24 mouse cellular contexts compared by ENCODE assay signal in the genomic region with DNA sequence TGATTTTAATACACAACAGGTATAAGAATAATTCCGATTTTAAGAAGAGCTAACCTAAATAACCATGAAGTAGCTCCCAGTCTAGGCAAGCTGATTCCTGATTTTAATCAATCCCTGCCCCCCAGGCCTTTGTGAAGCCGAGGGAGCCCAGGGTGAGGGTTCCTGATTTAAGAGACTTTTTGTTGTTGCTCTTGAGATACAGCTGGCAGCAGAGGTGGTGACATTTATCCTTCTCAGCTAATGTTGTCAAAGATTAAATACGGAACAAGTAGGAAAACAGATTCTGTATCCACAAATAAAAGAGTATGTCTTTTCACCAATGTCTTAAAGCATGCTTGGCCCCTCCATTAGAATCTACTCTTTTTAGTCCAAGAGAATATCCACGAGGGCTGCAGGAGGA. TPM values are rescaled to one million over a fixed set of nuclear protein-coding genes. Genes with fewer than 3 reads are reported as not detected.
DNase-seq lines count a peak whose midpoint lies in the region; ATAC-seq and TF ChIP-seq lines count a peak whose summit lies in the region.
"Had no signal": no experiment of that assay in that cellular context is flagged by ENCODE, and none has a peak within 500 bp of the region (broad histone marks: within the 10 kb centered on the region; RNA-seq: fewer than 3 reads in every experiment).

No protein-coding gene starts in this region.

- H3K36me3 ChIP-seq in neural tube, embryonic 13.5 days, result no peaks in the 10 kb centered on the region
- H3K36me3 ChIP-seq: embryonic facial prominence, embryonic 12.5 days; embryonic facial prominence, embryonic 15.5 days; heart, embryonic 12.5 days; heart, embryonic 15.5 days had no signal

- 40% methylated on average over 4 of the region's 4 CpGs for WGBS in neural tube, embryonic 13.5 days

- H3K9me3 ChIP-seq in neural tube, embryonic 13.5 days, result no peaks in the 10 kb centered on the region
- H3K9me3 ChIP-seq: embryonic facial prominence, embryonic 12.5 days; embryonic facial prominence, embryonic 15.5 days; heart, embryonic 12.5 days; heart, embryonic 15.5 days had no signal

- peak overlapping the region; percentile 52; the same call in 1 of the 2 replicates for H3K27ac ChIP-seq in layer of hippocampus, adult 2 months
- H3K27ac ChIP-seq in neural tube, embryonic 13.5 days (replicated peaks), result peak overlapping the region; percentile 23; the same call in 1 of the 2 replicates
- H3K27ac ChIP-seq: embryonic facial prominence, embryonic 12.5 days; embryonic facial prominence, embryonic 15.5 days; gastrocnemius, adult 2 months; heart, embryonic 15.5 days had no signal

- intact Hi-C loops in heart, postnatal 10 days (cut with DNase I), result no loop called here

- no peak overlapping the region for H3K9ac ChIP-seq in neural tube, embryonic 13.5 days
- H3K9ac ChIP-seq: embryonic facial prominence, embryonic 12.5 days; embryonic facial prominence, embryonic 15.5 days; forebrain, postnatal 0 days; heart, embryonic 12.5 days; heart, embryonic 15.5 days had no signal

- no peaks in the 10 kb centered on the region for H3K27me3 ChIP-seq in neural tube, embryonic 13.5 days
- H3K27me3 ChIP-seq: embryonic facial prominence, embryonic 12.5 days; embryonic facial prominence, embryonic 15.5 days; heart, embryonic 12.5 days; heart, embryonic 15.5 days had no signal

- no peak overlapping the region for H3K4me2 ChIP-seq in neural tube, embryonic 13.5 days
- H3K4me2 ChIP-seq: embryonic facial prominence, embryonic 12.5 days; embryonic facial prominence, embryonic 15.5 days; heart, embryonic 12.5 days; heart, embryonic 15.5 days had no signal

- TF ChIP-seq CTCF in layer of hippocampus, adult 2 months (conservative IDR thresholded peaks at IDR 0.05), result no peak

- peaks cover 27% of the 10 kb centered on the region for H3K4me1 ChIP-seq in neural tube, embryonic 13.5 days (replicated peaks)
- H3K4me1 ChIP-seq: embryonic facial prominence, embryonic 12.5 days; embryonic facial prominence, embryonic 15.5 days had no signal

- H3K4me3 ChIP-seq in layer of hippocampus, adult 2 months, result no peak overlapping the region
- H3K4me3 ChIP-seq in neural tube, embryonic 13.5 days, result no peak overlapping the region
- H3K4me3 ChIP-seq: embryonic facial prominence, embryonic 12.5 days; embryonic facial prominence, embryonic 15.5 days; gastrocnemius, adult 2 months; heart, embryonic 12.5 days; heart, embryonic 15.5 days had no signal

- peak; percentile 53 for DNase-seq in heart, adult 11 months
- DNase-seq in heart, postnatal 10 days, result no peak
- no peak for DNase-seq in layer of hippocampus, adult 2 months (ENCODE audit: low spot score in 2 of 2)
- DNase-seq in layer of hippocampus, postnatal 25 days (ENCODE audit: extremely low spot score in 1 of 2, low spot score in 1 of 2), result no peak
- no peak for DNase-seq in neural tube, embryonic 10.5 days (ENCODE audit: extremely low spot score, low spot score)
- DNase-seq: adrenal gland, adult 8-10 months; adrenal gland, postnatal 25 days; cerebellum, adult 11-12 months; cerebellum, adult 8-10 months; cerebellum, postnatal 10 days; cerebellum, postnatal 36 days; forebrain, postnatal 0 days; gastrocnemius, adult 2 months; gastrocnemius, postnatal 14 days; heart, adult 18-20 months; heart, postnatal 14 days; heart, postnatal 4 days had no signal

- ATAC-seq in neural tube, embryonic 13.5 days (ENCODE audit: low read depth), result no peak
- ATAC-seq: activated CD4-positive, CD25-positive, alpha-beta regulatory T cell, adult 4 months; forebrain, embryonic 14.5 days; forebrain, postnatal 0 days had no signal

RNA-seq across cellular contexts. Expression of gene Paqr8, which starts 9.9 kb away (rescaled TPM):
- 1 to 10 TPM; 2.6 to 2.9 TPM for total RNA-seq in heart, postnatal 10 days (2021)
- 100 to 1,000 TPM; 143 to 157 TPM for total RNA-seq in layer of hippocampus, adult 2 months (2021)
- 100 to 1,000 TPM; 110 to 153 TPM for total RNA-seq in layer of hippocampus, postnatal 25 days (2021)
- polyA plus RNA-seq in neural tube, embryonic 13.5 days (2015; fragmentation: Nextera tagmentation; extraction: Ambion mirVana), result 18.1 and 18.5 TPM in 2 replicates

RNA-seq across cellular contexts. Expression of gene Efhc1, which starts 51.1 kb away (rescaled TPM):
- total RNA-seq in heart, postnatal 10 days (2021), result 1 to 10 TPM; 1.0 to 1.2 TPM
- 1 to 10 TPM; 2.0 to 2.1 TPM for total RNA-seq in layer of hippocampus, adult 2 months (2021)
- total RNA-seq in layer of hippocampus, postnatal 25 days (2021), result 1 to 10 TPM; 1.2 to 1.4 TPM
- 1.8 and 2.0 TPM in 2 replicates for polyA plus RNA-seq in neural tube, embryonic 13.5 days (2015; fragmentation: Nextera tagmentation; extraction: Ambion mirVana)

Comparison
In these comparisons a context has a peak if more than half of its experiments do, and no peak if none do; other contexts are left out.
1. RNA of gene Paqr8, which starts 9.9 kb away (total RNA-seq): 143 to 157 TPM in layer of hippocampus, adult 2 months and 110 to 153 TPM in layer of hippocampus, postnatal 25 days; 2.6 to 2.9 TPM in heart, postnatal 10 days; every median in the first group is over 10 times any median in the second.